Mouse (Mus musculus) cerebellum, postnatal 10 days (tissue): Measurements from ENCODE around the gene Atp13a3.

ENCODE experiments used
- DNase-seq, 2 experiments: peaks; one replicate each; pipeline ENCODE4 v3.0.0; 2021; ENCODE audit warnings: mixed read lengths in 2 of 2

The Atp13a3 gene

GRCm38 (mm10) chr16:30310647-30311046 is 95.1 kb downstream of the Atp13a3 start, which contains the start of gene Gp5:
Gene Gp5, minus strand, starts transcription at chr16:30310779.
- no peak for DNase-seq

- DNase-seq = no peak
These were observed 95.6 kb downstream of the Atp13a3 start for GRCm38 (mm10) chr16:30310171-30310515.

DNA sequence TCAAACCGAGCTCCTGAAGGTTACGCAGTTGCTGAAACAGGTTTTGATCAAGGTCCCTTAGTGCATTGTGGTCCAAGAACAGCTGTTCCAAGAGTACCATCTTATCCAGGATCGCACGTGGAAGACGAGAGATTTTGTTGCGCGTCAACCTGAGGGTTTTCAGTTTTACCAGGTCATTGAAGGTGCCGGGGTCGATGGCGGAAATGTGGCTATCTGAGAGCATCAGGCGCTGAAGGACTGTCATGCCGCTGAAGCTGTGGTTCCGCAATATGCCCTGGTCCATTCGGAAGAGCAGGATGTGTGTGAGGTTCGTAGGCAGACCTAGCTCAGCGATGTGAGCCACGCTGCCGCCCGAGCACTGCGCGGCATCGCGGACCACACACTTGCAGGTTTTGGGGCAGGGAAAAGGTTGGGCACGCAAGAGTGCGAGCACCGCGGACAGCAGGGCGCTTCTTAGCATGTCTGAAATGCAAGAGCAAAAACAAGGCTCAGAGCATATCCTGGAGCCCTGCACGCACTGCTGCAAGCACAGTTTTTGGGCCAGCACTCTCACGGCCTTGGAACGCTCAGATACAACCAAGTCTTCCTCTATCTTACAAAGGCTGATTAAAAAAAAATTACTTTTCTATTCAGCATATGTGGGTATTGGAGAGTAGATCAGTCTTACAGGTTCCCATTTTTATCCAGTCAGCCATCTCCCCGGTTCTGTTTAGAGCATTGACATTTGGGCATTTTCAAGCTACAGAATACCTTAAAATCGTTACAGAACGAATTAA is 96.2 kb downstream of the Atp13a3 start:
- peak; percentile 34 to 40 for DNase-seq

DNA sequence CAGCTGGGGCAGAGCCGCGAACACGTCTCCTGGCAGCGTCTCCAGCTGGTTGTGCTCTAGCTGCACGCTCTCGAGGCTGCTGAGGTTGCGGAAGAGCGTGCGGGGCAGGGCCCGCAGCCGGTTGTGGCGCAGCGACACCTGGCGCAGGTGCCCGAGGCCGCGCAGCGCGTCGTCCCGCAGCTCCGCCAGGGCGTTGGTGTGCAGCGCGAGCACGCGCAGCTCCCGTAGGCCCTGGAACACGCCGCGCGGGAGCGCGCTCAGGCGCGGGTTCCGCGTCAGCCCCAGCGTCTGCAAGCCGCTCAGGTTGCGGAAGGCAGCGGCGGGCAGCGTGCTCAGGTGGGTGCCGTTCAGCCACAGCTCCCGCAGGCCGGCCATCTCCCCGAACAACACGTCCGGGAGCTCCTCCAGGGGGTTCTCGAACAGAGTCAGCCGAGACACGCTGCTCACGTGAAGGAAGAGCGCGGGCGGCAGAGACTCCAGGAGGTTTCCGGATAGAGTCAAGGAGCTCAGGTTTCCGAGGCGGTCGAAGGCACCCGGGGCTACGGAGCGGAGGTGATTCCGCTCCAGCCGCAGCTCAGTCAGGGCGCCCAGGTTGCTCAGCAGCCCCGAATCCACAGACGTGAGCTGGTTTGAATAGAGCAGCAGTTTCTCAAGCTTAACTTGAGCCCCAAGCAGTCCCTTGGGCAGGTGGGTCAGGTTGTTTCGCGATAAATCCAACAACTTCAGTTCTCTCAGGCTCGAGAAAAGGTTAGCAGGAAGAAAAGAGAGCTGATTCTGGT is 97.0 kb downstream of the Atp13a3 start:
- peak; percentile 75 to 76 for DNase-seq

DNA sequence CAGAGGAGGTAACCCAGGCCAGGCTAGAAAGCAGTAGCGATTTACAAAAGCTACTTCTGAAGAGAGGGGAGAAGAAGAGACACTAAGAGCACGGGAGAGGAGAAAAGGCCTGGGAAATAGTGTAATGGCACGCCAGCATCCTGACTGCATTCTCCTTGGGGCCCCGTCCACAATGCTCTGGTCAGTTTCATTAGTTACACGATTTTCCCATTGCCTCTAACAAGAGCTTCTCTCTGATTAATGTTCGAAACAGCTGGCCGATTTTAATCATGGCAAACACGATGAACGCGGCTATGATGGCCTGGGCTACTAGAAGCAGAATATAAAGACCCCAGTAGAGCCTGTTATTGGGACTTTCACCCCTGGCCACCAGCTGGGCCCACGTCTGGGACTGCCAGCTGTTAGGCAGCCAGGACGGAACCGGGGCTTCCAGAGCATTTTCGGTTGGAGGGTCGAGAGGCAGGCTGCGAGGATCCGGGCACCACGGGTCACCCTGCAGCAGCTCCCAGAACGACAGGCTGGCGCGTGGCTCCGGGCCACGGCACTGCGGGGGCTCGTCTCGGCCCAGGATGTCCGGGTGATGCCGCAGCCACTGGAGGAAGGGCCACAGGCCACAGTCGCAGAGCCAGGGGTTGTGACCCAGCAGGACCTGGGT is 97.7 kb downstream of the Atp13a3 start:
- peak in 1 of 2 experiments; percentile 60 for DNase-seq

DNA sequence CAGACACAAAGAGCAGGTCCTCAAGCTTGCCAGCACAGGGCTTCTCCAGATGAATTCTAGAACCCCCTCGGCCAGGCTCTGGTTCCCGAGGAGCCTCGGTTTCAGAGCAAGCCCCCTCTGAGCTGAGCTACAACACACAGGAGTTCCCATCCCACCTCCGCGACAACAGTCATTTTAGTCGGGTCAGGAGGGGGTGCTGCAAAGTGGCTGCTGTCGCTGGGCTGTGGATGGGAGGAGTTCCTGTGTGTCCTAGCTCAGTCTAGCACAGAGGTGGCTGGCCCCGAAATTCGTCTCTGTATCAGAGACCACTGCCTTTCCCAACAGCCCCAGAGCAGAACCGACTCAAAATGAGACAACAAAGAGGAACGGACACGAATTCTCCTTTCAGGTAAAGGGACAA is 98.5 kb downstream of the Atp13a3 start:
- no peak for DNase-seq

DNA sequence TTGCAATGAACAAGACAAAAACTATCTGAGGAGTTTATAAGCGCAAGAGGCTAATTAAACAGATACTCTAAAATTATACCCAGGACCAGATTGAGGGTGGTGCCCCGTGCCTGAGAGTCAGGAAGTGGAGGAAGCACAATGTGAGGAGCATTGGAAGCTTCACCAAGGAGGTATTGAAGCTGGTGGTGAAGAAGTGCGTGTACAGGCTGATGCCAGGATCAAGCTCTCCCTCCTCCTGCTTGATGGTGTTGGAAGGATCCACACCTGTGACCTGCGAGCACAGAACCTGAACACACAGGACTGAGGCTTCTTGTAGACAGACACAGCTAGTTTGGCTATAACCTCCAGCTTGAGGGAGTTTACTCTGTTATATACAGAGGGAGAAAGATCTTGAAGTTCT is 99.7 kb downstream of the Atp13a3 start:
- DNase-seq = no peak

- no peak for DNase-seq
These were observed 101.5 kb downstream of the Atp13a3 start for GRCm38 (mm10) chr16:30304236-30304635.

DNA sequence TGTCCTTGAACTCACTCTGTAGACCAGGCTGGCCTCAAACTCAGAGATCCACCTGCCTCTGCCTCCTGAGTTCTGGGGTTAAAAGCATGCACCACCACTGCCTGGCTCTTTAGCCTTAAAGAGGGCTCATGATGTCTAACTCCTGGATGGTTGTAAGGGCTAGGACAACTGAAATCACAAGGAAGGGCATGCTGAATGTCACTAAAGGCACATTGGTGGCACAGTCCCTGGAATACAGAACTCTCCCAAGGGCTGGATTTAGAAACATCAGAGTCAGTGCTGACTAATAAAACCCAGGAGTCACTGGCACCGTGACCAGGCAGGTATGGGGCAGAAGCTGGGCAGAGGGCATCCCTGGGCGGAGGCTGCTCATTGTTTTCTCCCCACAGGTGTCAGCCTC is 102.4 kb downstream of the Atp13a3 start:
- DNase-seq = no peak

GRCm38 (mm10) chr16:30302686-30303085 is 103.1 kb downstream of the Atp13a3 start:
- no peak for DNase-seq

GRCm38 (mm10) chr16:30299711-30300277 is 106.0 kb downstream of the Atp13a3 start:
- DNase-seq = no peak

- DNase-seq = no peak
These were observed 108.3 kb downstream of the Atp13a3 start for GRCm38 (mm10) chr16:30297450-30297849.

- DNase-seq = no peak
These were observed 109.0 kb downstream of the Atp13a3 start for GRCm38 (mm10) chr16:30296601-30297275.

- no peak for DNase-seq
These were observed 110.7 kb downstream of the Atp13a3 start for GRCm38 (mm10) chr16:30295106-30295505.

GRCm38 (mm10) chr16:30290436-30290835 is 115.3 kb downstream of the Atp13a3 start:
- DNase-seq = peak; percentile 66 to 79

GRCm38 (mm10) chr16:30285701-30286100 is 120.1 kb downstream of the Atp13a3 start:
- no peak for DNase-seq

- DNase-seq = peak; percentile 73 to 77
These were observed 121.9 kb downstream of the Atp13a3 start for GRCm38 (mm10) chr16:30283743-30284337.

DNA sequence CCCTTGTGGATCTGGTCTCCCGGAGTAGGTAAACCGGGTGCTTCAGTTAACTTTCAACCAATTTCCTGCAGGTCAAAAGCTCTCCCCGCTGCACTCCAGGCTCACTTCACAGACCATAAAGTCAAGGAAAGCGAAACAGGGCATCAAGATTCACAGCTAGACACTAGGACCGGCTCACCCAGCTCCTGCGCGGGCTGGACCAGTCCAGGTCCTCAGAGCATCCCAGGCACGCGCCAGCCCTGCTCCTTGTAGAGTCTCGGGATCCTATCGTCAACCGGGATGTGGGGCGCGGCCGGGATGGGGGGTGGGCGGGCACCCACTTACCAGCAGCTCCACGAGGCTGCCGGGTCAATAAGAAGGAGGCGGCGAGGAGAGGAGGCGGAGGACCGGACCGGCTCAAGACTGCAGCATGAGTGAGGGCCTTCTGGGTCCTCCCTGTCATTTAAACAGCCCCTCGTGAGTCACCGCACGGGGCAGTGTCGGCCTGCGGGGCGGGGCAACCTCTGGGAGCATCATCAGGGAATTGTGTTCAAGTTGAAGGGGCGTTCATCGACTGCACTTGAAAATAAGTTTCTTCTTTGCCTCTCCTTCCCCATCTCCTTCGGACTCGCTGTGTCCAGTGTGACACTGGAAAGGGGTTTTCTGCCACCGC is 122.8 kb downstream of the Atp13a3 start, which contains the start of gene Lrrc15:
TSS of gene Lrrc15 (minus strand) at position 413 of the 652 bp plus-strand sequence.
- DNase-seq = peak in 1 of 2 experiments; percentile 32

DNA sequence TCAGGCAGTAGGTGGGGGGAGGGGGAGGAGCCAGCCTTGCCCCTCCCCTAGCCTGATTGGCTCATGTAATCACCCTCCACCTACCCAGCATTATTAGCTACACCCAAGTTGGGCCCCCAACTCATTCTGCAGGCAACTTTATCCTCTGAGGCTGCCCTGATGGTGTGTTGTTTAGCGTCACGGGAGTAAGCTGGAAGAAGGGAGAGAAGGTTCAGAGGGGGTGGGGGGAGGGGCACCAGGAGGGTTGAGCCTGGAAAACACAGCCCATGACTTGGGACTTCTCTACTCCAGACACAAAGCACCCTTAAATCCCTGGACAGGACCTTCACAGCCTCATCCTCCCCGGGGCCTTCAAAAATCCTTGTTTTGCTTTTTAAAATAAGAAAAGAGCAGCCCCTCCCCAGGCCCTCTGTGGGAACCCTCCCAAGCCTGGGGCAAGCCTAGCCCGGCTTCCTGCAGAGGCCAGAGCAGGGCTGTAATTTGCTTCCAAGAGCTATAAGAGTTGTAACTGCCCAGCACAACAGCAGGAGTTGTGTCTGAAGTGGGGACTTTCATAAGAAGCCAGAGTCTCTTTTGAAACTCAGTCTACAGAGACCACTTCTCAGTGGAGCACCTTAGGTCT is 125.0 kb downstream of the Atp13a3 start:
- DNase-seq = no peak

GRCm38 (mm10) chr16:30278406-30278805 is 127.4 kb downstream of the Atp13a3 start:
- DNase-seq = peak; percentile 66 to 75
